Mouse (Mus musculus): ENCODE measurements around the gene Zfp689. TPM values are rescaled to one million over a fixed set of nuclear protein-coding genes. Genes with fewer than 3 reads are reported as not detected.
"Not testable (repeated sequence)": the region's sequence is repeated elsewhere in the genome, so short reads cannot be mapped to it uniquely, and the experiment has no call there.

Gene Zfp689
- total RNA-seq, 1 experiment, result 3.5 TPM

- Histone ChIP-seq H3K27ac (ENCODE audit: insufficient read depth, low read depth, low read length, poor library complexity, severe bottlenecking) (no peak within 1 kb of the TSS; the same call in 1 of the 2 replicates), H3K4me3 (ENCODE audit: insufficient read depth in 1 of 2, low read depth in 1 of 2, low read length in 2 of 2, poor library complexity in 1 of 2, severe bottlenecking in 1 of 2) (peak within 1 kb of the TSS; percentile 86 to 97), H3K9ac (ENCODE audit: insufficient read depth, low read depth, low read length, poor library complexity, severe bottlenecking) (peak within 1 kb of the TSS; percentile 92), H3K36me3 (ENCODE audit: control insufficient read depth, insufficient read depth, low read length, poor library complexity, severe bottlenecking) (peaks cover 5% of the 10 kb centered on the region; the same call in 1 of the 2 replicates), H3K9me3 (ENCODE audit: control insufficient read depth, insufficient read depth, low read depth, low read length) (no peaks in the 10 kb centered on the region), H3K4me1 (ENCODE audit: control insufficient read depth in 2 of 2, insufficient read depth in 2 of 2, low read length in 2 of 2, poor library complexity in 1 of 2) (no peaks in the 10 kb centered on the region)
- DNase-seq (ENCODE audit: low read depth, low spot score), result peak; percentile 77
- in situ Hi-C loops (cut with MboI; ENCODE audit: low sequenced_read_pairs in 2 of 2, unreplicated experiment in 2 of 2), result no loop called here
- TF ChIP-seq CHD2 (IDR thresholded peaks at IDR 0.05; ENCODE audit: low read depth, low read length), result no peak
- TF ChIP-seq ZC3H11A (IDR thresholded peaks at IDR 0.05; ENCODE audit: borderline replicate concordance, low read depth, low read length), result no peak
- TF ChIP-seq HCFC1 (IDR thresholded peaks at IDR 0.05; ENCODE audit: borderline replicate concordance, insufficient read depth, low read length), result peak; percentile 58; the same call in 1 of the 2 replicates
Observed at GRCm38 (mm10) chr7:127421388-127422191, 27.4 kb downstream of the Zfp689 start, which contains the start of gene Zfp688. Gene Zfp688, minus strand, starts transcription at chr7:127422068.

- Histone ChIP-seq H3K27ac (ENCODE audit: insufficient read depth, low read depth, low read length, poor library complexity, severe bottlenecking) (no peak overlapping the region), H3K36me3 (ENCODE audit: control insufficient read depth, insufficient read depth, low read length, poor library complexity, severe bottlenecking) (no peaks in the 10 kb centered on the region), H3K9ac (ENCODE audit: insufficient read depth, low read depth, low read length, poor library complexity, severe bottlenecking) (no peak overlapping the region), H3K4me1 (ENCODE audit: control insufficient read depth in 2 of 2, insufficient read depth in 2 of 2, low read length in 2 of 2, poor library complexity in 1 of 2) (no peaks in the 10 kb centered on the region), H3K9me3 (ENCODE audit: control insufficient read depth, insufficient read depth, low read depth, low read length) (no peaks in the 10 kb centered on the region), H3K4me3 (ENCODE audit: insufficient read depth in 1 of 2, low read depth in 1 of 2, low read length in 2 of 2, poor library complexity in 1 of 2, severe bottlenecking in 1 of 2) (no peak overlapping the region)
- TF ChIP-seq CHD2 (IDR thresholded peaks at IDR 0.05; ENCODE audit: low read depth, low read length) (no peak), ZC3H11A (IDR thresholded peaks at IDR 0.05; ENCODE audit: borderline replicate concordance, low read depth, low read length) (no peak), HCFC1 (IDR thresholded peaks at IDR 0.05; ENCODE audit: borderline replicate concordance, insufficient read depth, low read length) (no peak), ZNF384 (IDR thresholded peaks at IDR 0.05; ENCODE audit: low read depth, low read length) (no peak), MAFK (IDR thresholded peaks at IDR 0.05; ENCODE audit: insufficient read depth, low read depth, low read length) (no peak)
- DNase-seq (ENCODE audit: low read depth, low spot score), result no peak
- in situ Hi-C loops (cut with MboI; ENCODE audit: low sequenced_read_pairs in 2 of 2, unreplicated experiment in 2 of 2), result no loop called here
Observed at GRCm38 (mm10) chr7:127411418-127411817, 37.5 kb downstream of the Zfp689 start.

GRCm38 (mm10) chr7:127406002-127406987 is 42.7 kb downstream of the Zfp689 start, which contains the start of gene Zfp764:
Gene Zfp764, minus strand, starts transcription at chr7:127406822.
- not testable (repeated sequence) for H3K27ac ChIP-seq (ENCODE audit: insufficient read depth, low read depth, low read length, poor library complexity, severe bottlenecking)

GRCm38 (mm10) chr7:127404101-127404500 is 44.9 kb downstream of the Zfp689 start:
- in situ Hi-C loops (cut with MboI; ENCODE audit: low sequenced_read_pairs in 2 of 2, unreplicated experiment in 2 of 2); H3K27ac ChIP-seq (ENCODE audit: insufficient read depth, low read depth, low read length, poor library complexity, severe bottlenecking); DNase-seq (ENCODE audit: low read depth, low spot score); H3K9ac ChIP-seq (ENCODE audit: insufficient read depth, low read depth, low read length, poor library complexity, severe bottlenecking); H3K4me3 ChIP-seq (ENCODE audit: insufficient read depth in 1 of 2, low read depth in 1 of 2, low read length in 2 of 2, poor library complexity in 1 of 2, severe bottlenecking in 1 of 2); H3K36me3 ChIP-seq (ENCODE audit: control insufficient read depth, insufficient read depth, low read length, poor library complexity, severe bottlenecking); H3K4me1 ChIP-seq (ENCODE audit: control insufficient read depth in 2 of 2, insufficient read depth in 2 of 2, low read length in 2 of 2, poor library complexity in 1 of 2); H3K9me3 ChIP-seq (ENCODE audit: control insufficient read depth, insufficient read depth, low read depth, low read length): not testable (repeated sequence)

More at GRCm38 (mm10) chr7:127406002-127406987, 42.7 kb downstream of the Zfp689 start, which contains the start of gene Zfp764:
- peak; percentile 80 for DNase-seq (ENCODE audit: low read depth, low spot score)
- in situ Hi-C loops (cut with MboI; ENCODE audit: low sequenced_read_pairs in 2 of 2, unreplicated experiment in 2 of 2); H3K9me3 ChIP-seq (ENCODE audit: control insufficient read depth, insufficient read depth, low read depth, low read length); H3K4me1 ChIP-seq (ENCODE audit: control insufficient read depth in 2 of 2, insufficient read depth in 2 of 2, low read length in 2 of 2, poor library complexity in 1 of 2); H3K36me3 ChIP-seq (ENCODE audit: control insufficient read depth, insufficient read depth, low read length, poor library complexity, severe bottlenecking): not testable (repeated sequence)
- Histone ChIP-seq H3K9ac (ENCODE audit: insufficient read depth, low read depth, low read length, poor library complexity, severe bottlenecking) (peak within 1 kb of the TSS; percentile 83), H3K4me3 (ENCODE audit: insufficient read depth in 1 of 2, low read depth in 1 of 2, low read length in 2 of 2, poor library complexity in 1 of 2, severe bottlenecking in 1 of 2) (peak within 1 kb of the TSS; percentile 71 to 86)
- TF ChIP-seq ZC3H11A (IDR thresholded peaks at IDR 0.05; ENCODE audit: borderline replicate concordance, low read depth, low read length) (0 out of 2 replicates have a peak, but pooled peaks have one; percentile 6), HCFC1 (IDR thresholded peaks at IDR 0.05; ENCODE audit: borderline replicate concordance, insufficient read depth, low read length) (peak; percentile 84)

Data from ES-E14 (cell line).